Comparison of ENCODE assay signal across 12 mouse cellular contexts in the genomic region with DNA sequence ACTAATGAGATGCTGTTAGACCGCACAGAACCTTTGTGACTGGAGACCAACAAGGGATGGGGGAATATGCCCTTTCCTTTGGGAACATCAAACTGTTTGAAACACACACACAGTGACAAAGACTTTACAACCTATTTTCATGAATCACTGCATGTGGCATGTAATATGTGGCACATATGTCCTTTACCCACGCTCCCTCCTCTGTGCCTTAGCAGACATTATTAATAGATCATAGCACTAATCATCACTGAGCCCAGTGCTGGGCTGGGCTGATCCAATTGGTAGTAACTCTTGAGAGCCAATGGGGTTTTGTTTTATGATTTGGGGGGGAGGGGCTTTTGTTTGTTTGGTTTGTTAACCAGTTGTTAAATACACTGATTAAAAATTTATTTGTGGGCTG. TPM values are rescaled to one million over a fixed set of nuclear protein-coding genes. Genes with fewer than 3 reads are reported as not detected.
DNase-seq lines count a peak whose midpoint lies in the region; ATAC-seq and TF ChIP-seq lines count a peak whose summit lies in the region.
"Had no signal": no experiment of that assay in that cellular context is flagged by ENCODE, and none has a peak within 500 bp of the region (broad histone marks: within the 10 kb centered on the region; RNA-seq: fewer than 3 reads in every experiment).

No protein-coding gene starts in this region.

- H3K27me3 ChIP-seq in forebrain, embryonic 11.5 days (ENCODE audit: control insufficient read depth, insufficient read depth, low read length) = no peaks in the 10 kb centered on the region
- H3K27me3 ChIP-seq in forebrain, embryonic 14.5 days (replicated peaks; ENCODE audit: control insufficient read depth, insufficient read depth, low read length) = no peaks in the 10 kb centered on the region
- H3K27me3 ChIP-seq in hindbrain, postnatal 0 days (ENCODE audit: insufficient read depth, low read length) = no peaks in the 10 kb centered on the region
- no peaks in the 10 kb centered on the region for H3K27me3 ChIP-seq in midbrain, embryonic 14.5 days (ENCODE audit: control insufficient read depth, insufficient read depth, low read length)
- H3K27me3 ChIP-seq: embryonic facial prominence, embryonic 15.5 days; lung, embryonic 15.5 days had no signal

- peak overlapping the region; percentile 85 for H3K27ac ChIP-seq in forebrain, embryonic 11.5 days (ENCODE audit: low read depth, low read length)
- H3K27ac ChIP-seq in forebrain, embryonic 14.5 days (ENCODE audit: low read depth, low read length) = peak overlapping the region; percentile 94
- H3K27ac ChIP-seq in hindbrain, postnatal 0 days = peak overlapping the region; percentile 70
- H3K27ac ChIP-seq in midbrain, embryonic 14.5 days (replicated peaks; ENCODE audit: low read depth, low read length) = peak overlapping the region; percentile 77
- H3K27ac ChIP-seq: heart, adult 2 months; lung, embryonic 15.5 days had no signal

- no peak overlapping the region for H3K4me3 ChIP-seq in forebrain, embryonic 11.5 days (ENCODE audit: low read depth, low read length)
- no peak overlapping the region for H3K4me3 ChIP-seq in forebrain, embryonic 14.5 days (ENCODE audit: low read depth, low read length)
- no peak overlapping the region for H3K4me3 ChIP-seq in hindbrain, postnatal 0 days (ENCODE audit: low read length)
- H3K4me3 ChIP-seq in midbrain, embryonic 14.5 days (replicated peaks; ENCODE audit: low read depth, low read length) = no peak overlapping the region
- H3K4me3 ChIP-seq: embryonic facial prominence, embryonic 15.5 days; heart, adult 2 months; lung, embryonic 15.5 days had no signal

- no peaks in the 10 kb centered on the region for H3K36me3 ChIP-seq in forebrain, embryonic 11.5 days (ENCODE audit: control insufficient read depth, insufficient read depth, low read length)
- no peaks in the 10 kb centered on the region for H3K36me3 ChIP-seq in forebrain, embryonic 14.5 days (ENCODE audit: control insufficient read depth, insufficient read depth, low read length)
- no peaks in the 10 kb centered on the region for H3K36me3 ChIP-seq in hindbrain, postnatal 0 days (ENCODE audit: insufficient read depth, low read length)
- no peaks in the 10 kb centered on the region for H3K36me3 ChIP-seq in midbrain, embryonic 14.5 days (ENCODE audit: control insufficient read depth, insufficient read depth, low read length)
- H3K36me3 ChIP-seq: embryonic facial prominence, embryonic 15.5 days; lung, embryonic 15.5 days had no signal

- H3K4me2 ChIP-seq in forebrain, embryonic 11.5 days (ENCODE audit: low read depth, low read length, severe bottlenecking) = peak overlapping the region; percentile 18; the same call in 1 of the 2 replicates
- peak overlapping the region; percentile 4; the same call in 1 of the 2 replicates for H3K4me2 ChIP-seq in forebrain, embryonic 14.5 days (ENCODE audit: low read length)
- peak overlapping the region; percentile 30 for H3K4me2 ChIP-seq in hindbrain, postnatal 0 days (ENCODE audit: low read depth, low read length)
- 0 out of 2 replicates have a peak overlapping the region, but pooled peaks have one; percentile 29 for H3K4me2 ChIP-seq in midbrain, embryonic 14.5 days (ENCODE audit: low read length)
- H3K4me2 ChIP-seq: embryonic facial prominence, embryonic 15.5 days; lung, embryonic 15.5 days had no signal

- H3K9me3 ChIP-seq in forebrain, embryonic 11.5 days (ENCODE audit: control insufficient read depth, low read length) = no peaks in the 10 kb centered on the region
- no peaks in the 10 kb centered on the region for H3K9me3 ChIP-seq in forebrain, embryonic 14.5 days (replicated peaks; ENCODE audit: control insufficient read depth, low read length)
- no peaks in the 10 kb centered on the region for H3K9me3 ChIP-seq in hindbrain, postnatal 0 days (ENCODE audit: low read length)
- no peaks in the 10 kb centered on the region for H3K9me3 ChIP-seq in midbrain, embryonic 14.5 days (ENCODE audit: control insufficient read depth, low read length)
- H3K9me3 ChIP-seq: embryonic facial prominence, embryonic 15.5 days; lung, embryonic 15.5 days had no signal

- WGBS in forebrain, embryonic 11.5 days = 62% methylated on average over 2 of the region's 2 CpGs
- 31% methylated on average over 2 of the region's 2 CpGs for WGBS in forebrain, embryonic 14.5 days
- 39% methylated on average over 2 of the region's 2 CpGs for WGBS in hindbrain, postnatal 0 days
- 37% methylated on average over 2 of the region's 2 CpGs for WGBS in midbrain, embryonic 14.5 days

- no peak for TF ChIP-seq CTCF in hindbrain, postnatal 0 days (IDR thresholded peaks at IDR 0.05; ENCODE audit: low read depth)

- no peak overlapping the region for H3K9ac ChIP-seq in forebrain, embryonic 11.5 days (ENCODE audit: low read length)
- H3K9ac ChIP-seq in forebrain, embryonic 14.5 days (ENCODE audit: low read length) = no peak overlapping the region
- H3K9ac ChIP-seq in hindbrain, postnatal 0 days (replicated peaks; ENCODE audit: low read length) = no peak overlapping the region
- H3K9ac ChIP-seq in midbrain, embryonic 14.5 days (replicated peaks; ENCODE audit: low read length) = no peak overlapping the region
- H3K9ac ChIP-seq: embryonic facial prominence, embryonic 15.5 days; lung, embryonic 15.5 days had no signal

- no peak for DNase-seq in forebrain, embryonic 11.5 days (ENCODE audit: low spot score)
- no peak for DNase-seq in forebrain, embryonic 14.5 days (ENCODE audit: low spot score)
- peak; percentile 38 for DNase-seq in hindbrain, postnatal 0 days (ENCODE audit: low spot score)
- DNase-seq in midbrain, embryonic 14.5 days = no peak
- DNase-seq in spleen, postnatal 4 days (ENCODE audit: low spot score in 2 of 2) = no peak
- no peak for DNase-seq in embryo, embryonic 10 days (ENCODE audit: low spot score)
- DNase-seq in urinary bladder, postnatal 4 days (ENCODE audit: low spot score in 2 of 2) = no peak
- DNase-seq: adrenal gland, adult 8-10 months; heart, adult 2 months had no signal

- peaks cover 9% of the 10 kb centered on the region for H3K4me1 ChIP-seq in forebrain, embryonic 11.5 days (replicated peaks; ENCODE audit: control insufficient read depth, insufficient read depth, low read length)
- H3K4me1 ChIP-seq in forebrain, embryonic 14.5 days (ENCODE audit: control insufficient read depth, insufficient read depth, low read length) = peaks cover 14% of the 10 kb centered on the region
- H3K4me1 ChIP-seq in hindbrain, postnatal 0 days (ENCODE audit: insufficient read depth, low read length) = peaks cover 15% of the 10 kb centered on the region
- peaks cover 4% of the 10 kb centered on the region; the same call in 1 of the 2 replicates for H3K4me1 ChIP-seq in midbrain, embryonic 14.5 days (ENCODE audit: control insufficient read depth, insufficient read depth, low read length)

- peak; percentile 59 for ATAC-seq in forebrain, embryonic 11.5 days (replicated peaks; ENCODE audit: low FRiP score)
- ATAC-seq in forebrain, embryonic 14.5 days = peak; percentile 47
- peak; percentile 6; the same call in 1 of the 2 replicates for ATAC-seq in hindbrain, postnatal 0 days
- peak; percentile 53; the same call in 1 of the 2 replicates for ATAC-seq in midbrain, embryonic 14.5 days (ENCODE audit: low FRiP score, low TSS enrichment)

RNA-seq across cellular contexts. Expression of gene Galnt15, which starts 11.3 kb away (rescaled TPM):
- polyA plus RNA-seq in forebrain, embryonic 11.5 days (2014; fragmentation: Nextera tagmentation; extraction: Ambion mirVana) = 0.05 TPM in 2 replicates
- polyA plus RNA-seq in forebrain, embryonic 14.5 days (2014; fragmentation: Nextera tagmentation; extraction: Ambion mirVana) = 0.27 and 0.39 TPM in 2 replicates
- total RNA-seq in hindbrain, postnatal 0 days (2014; rRNA removed) = 3.3 and 5.1 TPM in 2 replicates
- 1.8 and 2.4 TPM in 2 replicates for polyA plus RNA-seq in hindbrain, postnatal 0 days (2015; fragmentation: Nextera tagmentation; extraction: Ambion mirVana)
- 0.25 and 0.39 TPM in 2 replicates for polyA plus RNA-seq in midbrain, embryonic 14.5 days (2014; fragmentation: Nextera tagmentation; extraction: Ambion mirVana)
- total RNA-seq: megakaryocyte-erythroid progenitor cell, adult 5-6 weeks had no signal

Comparison
In these comparisons a context has a peak if more than half of its experiments do, and no peak if none do; other contexts are left out.
1. ATAC-seq: peak in every context shown above with its lines; median percentile 59 in forebrain, embryonic 11.5 days; 53 in midbrain, embryonic 14.5 days; 47 in forebrain, embryonic 14.5 days; 6 in hindbrain, postnatal 0 days.